Mouse (Mus musculus) ES-Bruce4 (cell line): ENCODE results near the gene Fam102a.

Source experiments
- CTCF ChIP-seq: IDR thresholded peaks from one replicate; pipeline ENCODE4 v1.8.1; 2011; ENCODE audit warnings: low read depth, low read length
- EP300 ChIP-seq: IDR thresholded peaks from 2 replicates; pipeline ENCODE4 v1.6.1; 2011; ENCODE audit warnings: low read depth, low read length; ENCODE audit not compliant: insufficient read depth
- POLR2A ChIP-seq: IDR thresholded peaks from one replicate; pipeline ENCODE4 v1.8.1; 2011; ENCODE audit warnings: low read length; ENCODE audit not compliant: insufficient read depth

DNA sequence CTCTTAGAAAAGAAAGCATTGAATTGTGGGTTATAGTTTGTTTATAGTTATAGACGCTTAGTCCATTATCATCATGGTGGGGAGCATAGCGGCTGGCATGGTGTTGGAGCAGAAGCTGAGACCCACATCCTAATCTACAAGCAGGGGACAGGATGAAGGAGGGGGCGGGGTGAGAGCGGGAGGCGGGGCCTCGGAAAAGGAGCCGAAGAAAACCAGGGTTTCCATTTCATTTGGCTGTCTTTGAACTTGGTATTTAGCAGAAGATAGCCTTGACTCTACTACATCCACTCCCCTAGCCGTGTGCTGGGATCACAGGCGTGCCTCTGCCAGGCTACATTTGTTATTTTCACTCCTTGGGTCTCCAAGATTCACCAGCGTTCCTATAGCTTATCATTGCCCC lies 69.5 kb downstream of the Fam102a start:
- no peak for TF ChIP-seq CTCF
- TF ChIP-seq POLR2A = no peak
- TF ChIP-seq EP300 = no peak
